Mouse (Mus musculus): Measurements from ENCODE around the gene Apon. TPM values are rescaled to one million over a fixed set of nuclear protein-coding genes. Genes with fewer than 3 reads are reported as not detected.
"Not testable (repeated sequence)": the region's sequence is repeated elsewhere in the genome, so short reads cannot be mapped to it uniquely, and the experiment has no call there.

Gene Apon
- polyA plus RNA-seq, 1 experiment, result 3.2 TPM

GRCm38 (mm10) chr10:128278158-128278557 lies 24.3 kb downstream of the Apon start:
- no peak for TF ChIP-seq POLR2A (IDR thresholded peaks at IDR 0.05; ENCODE audit: borderline replicate concordance, control insufficient read depth, low read depth, low read length)
- no peak for TF ChIP-seq CTCF (IDR thresholded peaks at IDR 0.05; ENCODE audit: control insufficient read depth, insufficient read depth, low read length)
- 81% methylated on average over 6 of the region's 6 CpGs for WGBS
- Histone ChIP-seq H3K27ac (ENCODE audit: control insufficient read depth, insufficient read depth, low read depth, low read length, poor library complexity) (no peak overlapping the region), H3K4me3 (replicated peaks; ENCODE audit: control insufficient read depth, low read depth, low read length) (no peak overlapping the region), H3K4me1 (ENCODE audit: control insufficient read depth, insufficient read depth, low read length) (no peaks in the 10 kb centered on the region)

GRCm38 (mm10) chr10:128280943-128281342 lies 27.0 kb downstream of the Apon start:
- TF ChIP-seq POLR2A (IDR thresholded peaks at IDR 0.05; ENCODE audit: borderline replicate concordance, control insufficient read depth, low read depth, low read length), result no peak
- no peak for TF ChIP-seq CTCF (IDR thresholded peaks at IDR 0.05; ENCODE audit: control insufficient read depth, insufficient read depth, low read length)
- no peaks in the 10 kb centered on the region for H3K4me1 ChIP-seq (ENCODE audit: control insufficient read depth, insufficient read depth, low read length)
- 85% methylated on average over 6 of the region's 6 CpGs for WGBS
- H3K27ac ChIP-seq (ENCODE audit: control insufficient read depth, insufficient read depth, low read depth, low read length, poor library complexity), result no peak overlapping the region
- no peak overlapping the region for H3K4me3 ChIP-seq (replicated peaks; ENCODE audit: control insufficient read depth, low read depth, low read length)

- H3K4me3 ChIP-seq (replicated peaks; ENCODE audit: control insufficient read depth, low read depth, low read length), result no peak overlapping the region
- no peak overlapping the region for H3K27ac ChIP-seq (ENCODE audit: control insufficient read depth, insufficient read depth, low read depth, low read length, poor library complexity)
- no peak for TF ChIP-seq POLR2A (IDR thresholded peaks at IDR 0.05; ENCODE audit: borderline replicate concordance, control insufficient read depth, low read depth, low read length)
- H3K4me1 ChIP-seq (ENCODE audit: control insufficient read depth, insufficient read depth, low read length), result no peaks in the 10 kb centered on the region
- WGBS, result 91% methylated on average over 14 of the region's 14 CpGs
Observed at GRCm38 (mm10) chr10:128281682-128282081, 27.8 kb downstream of the Apon start.

- TF ChIP-seq POLR2A (IDR thresholded peaks at IDR 0.05; ENCODE audit: borderline replicate concordance, control insufficient read depth, low read depth, low read length) (no peak), CTCF (IDR thresholded peaks at IDR 0.05; ENCODE audit: control insufficient read depth, insufficient read depth, low read length) (no peak)
- Histone ChIP-seq H3K4me3 (replicated peaks; ENCODE audit: control insufficient read depth, low read depth, low read length) (no peak overlapping the region), H3K27ac (ENCODE audit: control insufficient read depth, insufficient read depth, low read depth, low read length, poor library complexity) (no peak overlapping the region), H3K4me1 (ENCODE audit: control insufficient read depth, insufficient read depth, low read length) (no peaks in the 10 kb centered on the region)
- WGBS, result 90% methylated on average over 20 of the region's 20 CpGs
Observed at GRCm38 (mm10) chr10:128282886-128283450, 29.1 kb downstream of the Apon start.

GRCm38 (mm10) chr10:128283604-128284579 lies 30.0 kb downstream of the Apon start:
- Histone ChIP-seq H3K4me3 (replicated peaks; ENCODE audit: control insufficient read depth, low read depth, low read length) (no peak overlapping the region), H3K4me1 (ENCODE audit: control insufficient read depth, insufficient read depth, low read length) (no peaks in the 10 kb centered on the region), H3K27ac (ENCODE audit: control insufficient read depth, insufficient read depth, low read depth, low read length, poor library complexity) (no peak overlapping the region)
- TF ChIP-seq POLR2A (IDR thresholded peaks at IDR 0.05; ENCODE audit: borderline replicate concordance, control insufficient read depth, low read depth, low read length) (no peak), CTCF (IDR thresholded peaks at IDR 0.05; ENCODE audit: control insufficient read depth, insufficient read depth, low read length) (peak; percentile 70)
- whole genome bisulfite sequencing, result 68% methylated on average over 31 of the region's 31 CpGs

- not testable (repeated sequence) for H3K4me3 ChIP-seq (replicated peaks; ENCODE audit: control insufficient read depth, low read depth, low read length); H3K27ac ChIP-seq (ENCODE audit: control insufficient read depth, insufficient read depth, low read depth, low read length, poor library complexity); H3K4me1 ChIP-seq (ENCODE audit: control insufficient read depth, insufficient read depth, low read length)
- WGBS, result 100% methylated on average over 1 of the region's 1 CpGs
Observed at GRCm38 (mm10) chr10:128290594-128290993, 36.7 kb downstream of the Apon start.

GRCm38 (mm10) chr10:128296370-128297090 lies 42.6 kb downstream of the Apon start:
- TF ChIP-seq POLR2A (IDR thresholded peaks at IDR 0.05; ENCODE audit: borderline replicate concordance, control insufficient read depth, low read depth, low read length), result no peak
- no peak for TF ChIP-seq CTCF (IDR thresholded peaks at IDR 0.05; ENCODE audit: control insufficient read depth, insufficient read depth, low read length)
- no peak overlapping the region for H3K4me3 ChIP-seq (replicated peaks; ENCODE audit: control insufficient read depth, low read depth, low read length)
- no peak overlapping the region for H3K27ac ChIP-seq (ENCODE audit: control insufficient read depth, insufficient read depth, low read depth, low read length, poor library complexity)
- 81% methylated on average over 13 of the region's 13 CpGs for WGBS
- peaks cover 3% of the 10 kb centered on the region; the same call in 1 of the 2 replicates for H3K4me1 ChIP-seq (ENCODE audit: control insufficient read depth, insufficient read depth, low read length)

- 79% methylated on average over 4 of the region's 4 CpGs for WGBS
- no peak overlapping the region for H3K4me3 ChIP-seq (replicated peaks; ENCODE audit: control insufficient read depth, low read depth, low read length)
- TF ChIP-seq CTCF (IDR thresholded peaks at IDR 0.05; ENCODE audit: control insufficient read depth, insufficient read depth, low read length) (no peak), POLR2A (IDR thresholded peaks at IDR 0.05; ENCODE audit: borderline replicate concordance, control insufficient read depth, low read depth, low read length) (no peak)
- no peak overlapping the region for H3K27ac ChIP-seq (ENCODE audit: control insufficient read depth, insufficient read depth, low read depth, low read length, poor library complexity)
- peaks cover 3% of the 10 kb centered on the region; the same call in 1 of the 2 replicates for H3K4me1 ChIP-seq (ENCODE audit: control insufficient read depth, insufficient read depth, low read length)
Observed at GRCm38 (mm10) chr10:128297221-128297620, 43.3 kb downstream of the Apon start.
